ENCODE assay signal across 18 mouse cellular contexts in the genomic region with DNA sequence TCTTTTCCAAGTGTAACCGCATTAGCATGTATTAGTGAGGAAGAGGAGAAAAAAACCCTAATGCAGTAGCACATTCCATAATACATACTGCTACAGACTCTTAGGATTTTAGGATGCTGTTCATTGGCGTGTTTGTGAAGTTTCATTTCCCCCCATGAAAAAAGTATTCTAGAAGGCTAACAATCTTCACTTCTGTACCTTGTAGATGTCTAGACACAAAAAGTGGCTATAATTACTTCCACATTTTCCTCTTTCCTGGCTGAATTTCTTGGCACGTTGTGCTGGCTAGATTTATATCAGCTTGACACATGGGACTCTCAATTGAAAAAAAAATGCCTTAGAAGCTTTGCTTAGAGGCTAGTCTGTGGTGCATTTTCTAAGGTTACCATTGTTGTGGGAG. TPM values are rescaled to one million over a fixed set of nuclear protein-coding genes. Genes with fewer than 3 reads are reported as not detected.
"Had no signal": no experiment of that assay in that cellular context is flagged by ENCODE, and none has a peak within 500 bp of the region (broad histone marks: within the 10 kb centered on the region; RNA-seq: fewer than 3 reads in every experiment).

No protein-coding gene starts in this region.

- H3K27ac ChIP-seq: kidney, postnatal 0 days; layer of hippocampus, adult 2 months; liver, embryonic 13.5 days; lung, embryonic 15.5 days; neural tube, embryonic 12.5 days had no signal

- ATAC-seq: liver, postnatal 0 days had no signal

- H3K9me3 ChIP-seq: liver, embryonic 13.5 days; lung, embryonic 15.5 days; neural tube, embryonic 12.5 days had no signal

- H3K4me2 ChIP-seq: liver, embryonic 13.5 days; lung, embryonic 15.5 days; neural tube, embryonic 12.5 days had no signal

- H3K9ac ChIP-seq: liver, embryonic 13.5 days; liver, postnatal 0 days; lung, embryonic 15.5 days; neural tube, embryonic 12.5 days had no signal

- H3K4me1 ChIP-seq: liver, embryonic 13.5 days; lung, embryonic 15.5 days; neural tube, embryonic 12.5 days had no signal

- DNase-seq: kidney, adult 11 months; kidney, adult 9 months; kidney, postnatal 36 days; liver; liver, embryonic 13.5 days; liver, postnatal 0 days; lung, postnatal 14 days; midbrain, embryonic 14.5 days; right cerebral cortex, postnatal 4 days; spleen, adult 18-20 months; thymus, adult 18-20 months; thymus, postnatal 14 days had no signal

- H3K36me3 ChIP-seq: liver, embryonic 13.5 days; lung, embryonic 15.5 days; neural tube, embryonic 12.5 days had no signal

- H3K4me3 ChIP-seq: layer of hippocampus, adult 2 months; liver, embryonic 13.5 days; lung, embryonic 15.5 days; neural tube, embryonic 12.5 days had no signal

- H3K27me3 ChIP-seq: liver, embryonic 13.5 days; lung, embryonic 15.5 days; neural tube, embryonic 12.5 days had no signal

RNA-seq across cellular contexts. Expression of a gene that starts 1.1 kb away (rescaled TPM):
- polyA plus RNA-seq: kidney, postnatal 0 days; liver, embryonic 13.5 days; liver, postnatal 0 days; lung, embryonic 15.5 days; midbrain, embryonic 14.5 days; neural tube, embryonic 12.5 days; stomach, embryonic 14.5 days; urinary bladder, adult 2 months had no signal

RNA-seq across cellular contexts. Expression of a gene that starts 9.9 kb away (rescaled TPM):
- polyA plus RNA-seq: kidney, postnatal 0 days; liver, embryonic 13.5 days; liver, postnatal 0 days; lung, embryonic 15.5 days; midbrain, embryonic 14.5 days; neural tube, embryonic 12.5 days; stomach, embryonic 14.5 days; urinary bladder, adult 2 months had no signal

RNA-seq across cellular contexts. Expression of a gene that starts 23.2 kb away (rescaled TPM):
- polyA plus RNA-seq: kidney, postnatal 0 days; liver, embryonic 13.5 days; liver, postnatal 0 days; lung, embryonic 15.5 days; midbrain, embryonic 14.5 days; neural tube, embryonic 12.5 days; stomach, embryonic 14.5 days; urinary bladder, adult 2 months had no signal

RNA-seq across cellular contexts. Expression of a gene that starts 44.3 kb away (rescaled TPM):
- polyA plus RNA-seq: midbrain, embryonic 14.5 days; urinary bladder, adult 2 months had no signal

RNA-seq across cellular contexts. Expression of a gene that starts 45.2 kb away (rescaled TPM):
- polyA plus RNA-seq: kidney, postnatal 0 days; liver, embryonic 13.5 days; liver, postnatal 0 days; lung, embryonic 15.5 days; midbrain, embryonic 14.5 days; neural tube, embryonic 12.5 days; stomach, embryonic 14.5 days; urinary bladder, adult 2 months had no signal
